Mouse (Mus musculus) olfactory bulb, adult 2 months (tissue): ENCODE measurements around the gene Zbed4. TPM values are rescaled to one million over a fixed set of nuclear protein-coding genes. Genes with fewer than 3 reads are reported as not detected.
"Not testable (repeated sequence)": the region's sequence is repeated elsewhere in the genome, so short reads cannot be mapped to it uniquely, and the experiment has no call there.

ENCODE experiments used
- H3K27ac ChIP-seq: fragments of 200-500 bp; 2 replicates; pipeline ENCODE4 v1.5.1; 2012; ENCODE audit warnings: low read depth, low read length; ENCODE audit not compliant: insufficient read depth
- H3K4me1 ChIP-seq: fragments of 200-500 bp; 2 replicates; pipeline ENCODE4 v1.6.1; 2012; ENCODE audit warnings: low read length; ENCODE audit not compliant: control insufficient read depth, insufficient read depth
- H3K4me3 ChIP-seq: fragments of 200-500 bp; 2 replicates; pipeline ENCODE4 v1.5.1; 2012; ENCODE audit warnings: mild to moderate bottlenecking, low read depth, low read length, moderate library complexity; ENCODE audit not compliant: insufficient read depth
- CTCF ChIP-seq: fragments of 200-500 bp; IDR thresholded peaks from 2 replicates; pipeline ENCODE4 v1.5.1; 2012; ENCODE audit warnings: low read depth, mild to moderate bottlenecking, low read length, moderate library complexity; ENCODE audit not compliant: insufficient read depth
- POLR2A ChIP-seq: fragments of 200-500 bp; IDR thresholded peaks from 2 replicates; pipeline ENCODE4 v1.6.1; 2012; ENCODE audit warnings: mild to moderate bottlenecking, low read depth, low read length, moderate library complexity; ENCODE audit not compliant: insufficient read depth
- WGBS: fragments of 180-500 bp; shearing (Covaris S2); methylation state at CpG from one replicate; pipeline ENCODE4 v1.1.7; 2018; 5-methylcytosine and 5-hydroxymethylcytosine counted together
- polyA plus RNA-seq: library from polyadenylated mRNA; stranded (reverse); fragments of >200 nt; gene quantifications from 2 replicates; pipeline ENCODE4 v1.2.4, GENCODE M21; 2012; ENCODE audit warnings: low replicate concordance; ENCODE audit not compliant: missing spikeins, insufficient read depth, insufficient read length

Gene Zbed4
- polyA plus RNA-seq, 1 experiment: not detected

DNA sequence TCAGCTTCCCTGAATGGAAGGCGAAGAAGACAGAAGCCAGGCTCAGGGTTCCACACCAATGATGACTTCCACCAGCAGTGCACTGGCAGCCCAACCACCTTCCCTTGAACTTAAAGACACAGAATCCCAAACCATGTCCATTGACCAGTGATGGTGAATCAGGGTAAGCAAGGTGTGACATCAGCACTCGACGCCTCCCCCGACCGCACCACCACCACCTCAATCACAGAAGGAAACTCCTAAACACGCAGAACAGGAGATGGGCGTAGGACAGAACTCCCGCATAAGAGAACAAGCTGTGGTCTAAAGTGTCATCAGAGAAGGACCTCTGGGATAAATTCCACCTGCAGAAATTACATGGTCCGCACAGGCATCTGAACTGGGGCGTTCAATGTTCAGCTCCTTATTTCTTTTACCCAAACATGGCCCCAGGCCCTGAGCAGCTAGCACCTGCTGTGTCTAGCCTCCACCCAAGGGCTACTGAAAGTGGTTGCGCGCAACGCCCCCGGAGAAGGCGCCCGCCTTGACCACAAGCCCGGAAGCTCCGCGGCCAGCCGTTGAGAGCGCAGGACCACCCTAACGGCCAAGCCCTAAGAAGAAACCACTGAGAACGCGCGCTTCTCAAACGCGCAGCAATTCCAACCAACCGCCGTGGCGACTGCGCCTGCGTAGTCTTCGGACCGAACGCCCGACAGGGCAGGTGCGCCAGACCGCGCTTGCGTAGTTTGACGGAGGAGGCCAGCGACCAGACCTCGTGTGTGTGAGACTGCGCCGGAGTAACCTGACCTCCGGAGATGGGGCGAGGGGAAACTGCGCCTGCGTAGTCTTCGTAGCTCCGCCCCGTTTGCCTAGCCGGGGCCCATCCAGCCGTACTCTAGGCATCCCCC, 540 bp upstream of the Zbed4 start:
- peak overlapping the region; percentile 70 for H3K4me3 ChIP-seq
- H3K27ac ChIP-seq: peak overlapping the region; percentile 43
- TF ChIP-seq CTCF (no peak), POLR2A (peak; percentile 63; the same call in 1 of the 2 replicates)
- peaks cover 8% of the 10 kb centered on the region for H3K4me1 ChIP-seq
- 6% methylated on average over 54 of the region's 54 CpGs for WGBS

DNA sequence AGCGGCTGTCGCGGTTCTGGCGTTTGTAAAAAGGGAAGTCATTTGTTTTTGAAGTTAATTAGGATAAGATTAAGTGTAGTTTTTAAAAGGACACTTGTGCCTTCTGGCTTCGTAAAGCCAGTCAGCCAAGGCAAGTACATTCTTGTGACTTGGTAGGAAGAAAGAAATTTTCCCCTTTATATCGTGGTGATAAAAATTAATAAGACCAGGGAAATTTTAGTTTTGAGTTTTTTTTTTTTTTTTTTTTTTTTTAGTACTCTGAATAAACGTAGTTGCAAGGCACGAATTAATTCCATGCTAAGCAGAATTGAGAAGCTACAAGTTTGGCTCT, 908 bp downstream of the Zbed4 start:
- WGBS: 1% methylated on average over 8 of the region's 8 CpGs
- peaks cover 8% of the 10 kb centered on the region for H3K4me1 ChIP-seq
- TF ChIP-seq CTCF (no peak), POLR2A (no peak)
- no peak overlapping the region for H3K27ac ChIP-seq
- H3K4me3 ChIP-seq: peak overlapping the region; percentile 83

DNA sequence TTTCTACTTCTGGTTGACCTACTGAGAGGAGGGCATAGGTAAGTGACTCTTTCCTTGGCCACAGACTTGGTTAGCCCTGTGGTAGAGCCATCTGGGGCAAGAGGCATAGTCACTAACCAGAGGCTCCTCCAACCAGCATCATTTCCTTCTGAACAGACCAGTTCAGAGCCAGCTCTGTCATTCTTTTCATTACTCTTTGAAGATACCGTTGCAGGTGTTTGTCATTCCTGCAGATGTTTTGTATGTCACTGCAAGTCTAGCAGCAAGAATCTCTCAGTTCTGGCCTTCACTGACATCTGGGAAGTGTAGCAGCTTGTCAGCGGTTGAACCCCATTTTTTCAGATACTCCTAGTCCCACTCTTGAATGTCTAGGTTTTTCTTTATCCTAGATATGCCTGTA, 3.4 kb downstream of the Zbed4 start:
- TF ChIP-seq CTCF: no peak
- no peak for TF ChIP-seq POLR2A
- Histone ChIP-seq H3K4me3 (no peak overlapping the region), H3K4me1 (peaks cover 8% of the 10 kb centered on the region), H3K27ac (no peak overlapping the region)
- WGBS: 92% methylated on average over 2 of the region's 2 CpGs

DNA sequence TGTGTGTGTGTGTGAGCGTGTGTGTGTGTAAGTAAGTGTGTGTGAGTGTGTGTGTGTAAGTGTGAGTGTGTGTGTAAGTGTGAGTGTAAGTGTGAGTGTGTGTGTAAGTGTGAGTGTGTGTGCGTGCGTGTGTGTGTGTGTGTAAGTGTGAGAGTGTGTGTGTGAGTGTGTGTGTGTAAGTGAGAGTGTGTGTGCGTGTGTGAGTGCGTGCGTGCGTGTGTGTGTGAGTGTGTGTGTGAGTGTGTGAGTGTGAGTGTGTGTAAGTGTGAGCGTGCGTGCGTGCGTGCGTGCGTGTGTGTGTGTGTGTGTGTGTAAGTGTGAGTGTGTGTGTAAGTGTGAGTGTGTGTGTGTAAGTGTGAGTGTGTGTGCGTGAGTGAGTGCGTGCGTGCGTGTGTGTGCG, 4.3 kb downstream of the Zbed4 start:
- WGBS: 97% methylated on average over 18 of the region's 18 CpGs
- Histone ChIP-seq H3K27ac (no peak overlapping the region), H3K4me3 (no peak overlapping the region), H3K4me1 (peaks cover 5% of the 10 kb centered on the region)
- TF ChIP-seq POLR2A (no peak), CTCF (no peak)

DNA sequence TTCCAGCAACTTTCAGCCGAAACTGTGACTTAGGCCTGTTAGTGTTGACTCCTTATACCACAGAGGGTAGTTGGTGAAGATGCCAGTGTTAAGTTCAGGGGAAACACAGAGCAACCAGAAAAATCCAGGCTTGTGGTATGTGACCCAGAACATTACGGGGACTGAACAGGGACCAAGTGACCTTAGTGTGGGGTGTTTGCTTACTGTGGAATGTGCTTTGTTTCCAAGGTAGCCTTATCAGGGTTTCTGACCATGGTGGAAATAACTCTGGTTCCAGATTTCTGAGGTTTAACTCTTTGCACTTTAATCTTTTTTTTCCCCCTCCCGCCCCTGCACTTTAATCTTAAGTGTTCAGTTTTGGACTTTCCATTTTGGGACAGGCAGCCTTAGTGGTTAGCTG, 6.6 kb downstream of the Zbed4 start:
- 90% methylated on average over 3 of the region's 3 CpGs for WGBS
- Histone ChIP-seq H3K27ac (no peak overlapping the region), H3K4me1 (no peaks in the 10 kb centered on the region), H3K4me3 (no peak overlapping the region)
- no peak for TF ChIP-seq CTCF
- TF ChIP-seq POLR2A: no peak

DNA sequence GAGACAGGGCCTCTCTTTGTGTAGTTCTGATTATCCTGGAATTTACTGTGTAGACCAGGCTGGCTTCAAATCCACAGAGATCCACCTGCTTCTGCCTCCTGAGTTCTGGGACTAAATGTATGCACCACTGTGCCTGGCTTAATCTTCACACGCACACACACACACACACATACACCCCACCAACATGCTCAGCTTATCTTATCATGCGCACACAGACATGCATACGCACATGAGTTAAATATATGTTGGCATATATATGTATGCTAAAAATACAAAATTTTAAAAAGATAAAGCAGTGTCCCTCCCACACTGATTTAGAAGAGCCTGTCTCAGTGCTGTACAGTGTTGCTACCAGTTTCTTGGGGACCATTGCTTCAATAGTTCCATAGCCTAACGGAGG, 10.1 kb downstream of the Zbed4 start:
- H3K4me1 ChIP-seq: no peaks in the 10 kb centered on the region
- WGBS: 98% methylated on average over 4 of the region's 4 CpGs
- TF ChIP-seq POLR2A: no peak
- TF ChIP-seq CTCF: no peak
- H3K4me3 ChIP-seq: no peak overlapping the region
- H3K27ac ChIP-seq: no peak overlapping the region

DNA sequence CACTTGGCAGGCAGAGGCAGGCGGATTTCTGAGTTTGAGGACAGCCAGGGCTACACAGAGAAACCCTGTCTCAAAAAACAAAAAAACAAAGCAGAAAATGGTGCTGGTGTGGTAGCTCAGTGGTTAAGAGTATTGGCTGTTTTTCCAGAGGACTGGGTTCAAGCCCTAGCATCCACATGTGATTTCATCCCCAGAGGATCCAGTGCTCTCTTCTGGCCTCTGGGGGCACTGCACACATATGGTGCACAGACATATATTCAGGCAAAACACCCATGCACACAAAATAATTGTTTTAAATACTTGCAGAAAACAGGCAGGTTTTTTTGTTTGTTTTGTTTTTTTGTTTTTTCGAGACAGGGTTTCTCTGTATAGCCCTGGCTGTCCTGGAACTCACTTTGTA, 14.7 kb downstream of the Zbed4 start:
- not testable (repeated sequence) for H3K27ac ChIP-seq, H3K4me3 ChIP-seq, H3K4me1 ChIP-seq
- 97% methylated on average over 2 of the region's 2 CpGs for WGBS

DNA sequence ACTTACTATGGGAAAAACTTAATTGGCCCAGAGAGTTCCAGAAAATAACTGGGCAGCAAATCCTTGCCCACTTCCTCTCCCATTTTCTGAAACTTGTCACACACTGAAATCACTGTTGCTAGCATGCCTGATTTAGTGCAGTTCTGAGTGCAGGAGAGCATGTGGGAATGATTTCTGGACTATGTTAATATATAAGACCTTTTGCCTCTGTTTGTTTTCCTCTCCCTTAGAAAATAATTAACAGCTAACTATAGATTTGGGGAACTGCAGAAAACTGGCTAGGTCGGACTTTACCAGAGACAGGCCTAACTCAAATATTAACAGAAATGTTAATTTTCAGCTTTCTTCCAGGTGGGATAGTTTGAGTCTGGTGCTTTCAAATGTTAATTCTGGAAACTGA, 17.1 kb downstream of the Zbed4 start:
- H3K4me1 ChIP-seq: no peaks in the 10 kb centered on the region
- H3K27ac ChIP-seq: no peak overlapping the region
- TF ChIP-seq CTCF: no peak
- TF ChIP-seq POLR2A: no peak
- no peak overlapping the region for H3K4me3 ChIP-seq
- 79% methylated on average over 1 of the region's 1 CpGs for WGBS

DNA sequence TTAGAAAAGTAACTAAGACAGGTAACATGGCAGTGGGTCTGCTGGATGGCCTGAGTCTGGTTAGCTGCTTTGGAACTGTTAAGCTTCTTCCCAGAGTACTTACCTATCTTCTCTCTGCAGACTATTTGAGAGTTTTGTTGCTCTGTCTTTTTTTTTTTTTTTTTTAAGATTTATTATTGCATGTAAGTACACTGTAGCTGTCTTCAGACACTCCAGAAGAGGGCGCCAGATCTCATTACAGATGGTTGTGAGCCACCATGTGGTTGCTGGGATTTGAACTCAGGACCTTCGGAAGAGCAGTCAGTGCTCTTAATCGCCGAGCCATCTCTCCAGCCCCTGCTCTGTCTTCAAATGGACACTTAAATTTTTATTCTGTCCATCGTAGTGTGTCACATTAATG, 23.2 kb downstream of the Zbed4 start:
- not testable (repeated sequence) for H3K4me1 ChIP-seq, H3K27ac ChIP-seq, H3K4me3 ChIP-seq
- 93% methylated on average over 5 of the region's 5 CpGs for WGBS
